9 mouse cellular contexts compared by ENCODE assay signal in genomic region chr11:54214499-54215443, GRCm38 (mm10). TPM values are rescaled to one million over a fixed set of nuclear protein-coding genes. Genes with fewer than 3 reads are reported as not detected.
DNase-seq lines count a peak whose midpoint lies in the region; ATAC-seq and TF ChIP-seq lines count a peak whose summit lies in the region.
"Had no signal": no experiment of that assay in that cellular context is flagged by ENCODE, and none has a peak within 500 bp of the region (broad histone marks: within the 10 kb centered on the region; RNA-seq: fewer than 3 reads in every experiment).

No protein-coding gene starts in this region.

- DNase-seq in cerebellum, adult 2 months = peak; percentile 52 to 73
- DNase-seq in cerebellum, adult 11 months = no peak
- DNase-seq in adrenal gland, postnatal 36 days = peak; percentile 97 to 99
- peak; percentile 85 for DNase-seq in gastrocnemius, postnatal 25 days
- peak; percentile 33 to 43 for DNase-seq in layer of hippocampus, adult 2 months (ENCODE audit: low spot score in 2 of 2)
- peak; percentile 22 for DNase-seq in mesoderm, embryonic 11.5 days (ENCODE audit: low read depth, low spot score)
- peak; percentile 26 for DNase-seq in thymus, postnatal 25 days

- no peak overlapping the region for H3K27ac ChIP-seq in cerebellum, adult 2 months (ENCODE audit: insufficient read depth, low read length)
- no peak overlapping the region; the same call in 1 of the 2 replicates for H3K27ac ChIP-seq in layer of hippocampus, adult 2 months
- no peak overlapping the region for H3K27ac ChIP-seq in intestine, postnatal 0 days (ENCODE audit: low read depth, low read length)
- H3K27ac ChIP-seq: lung, embryonic 15.5 days had no signal

- H3K4me2 ChIP-seq in intestine, postnatal 0 days (replicated peaks; ENCODE audit: low read depth) = no peak overlapping the region
- H3K4me2 ChIP-seq: lung, embryonic 15.5 days had no signal

- TF ChIP-seq CTCF in cerebellum, adult 2 months (IDR thresholded peaks at IDR 0.05; ENCODE audit: borderline replicate concordance, insufficient read depth, low read depth, low read length) = no peak
- no peak for TF ChIP-seq CTCF in layer of hippocampus, adult 2 months (conservative IDR thresholded peaks at IDR 0.05)
- TF ChIP-seq CTCF in intestine, postnatal 0 days (IDR thresholded peaks at IDR 0.05; ENCODE audit: low read depth) = no peak

- H3K4me3 ChIP-seq in cerebellum, adult 2 months (replicated peaks; ENCODE audit: insufficient read depth, low read depth, low read length) = no peak overlapping the region
- H3K4me3 ChIP-seq in layer of hippocampus, adult 2 months = no peak overlapping the region
- H3K4me3 ChIP-seq in intestine, postnatal 0 days (ENCODE audit: low read depth, low read length) = no peak overlapping the region
- H3K4me3 ChIP-seq: lung, embryonic 15.5 days had no signal

- H3K9ac ChIP-seq in intestine, postnatal 0 days (ENCODE audit: low read depth, low read length) = no peak overlapping the region
- H3K9ac ChIP-seq: lung, embryonic 15.5 days had no signal

- no peaks in the 10 kb centered on the region for H3K9me3 ChIP-seq in intestine, postnatal 0 days (ENCODE audit: control insufficient read depth)
- H3K9me3 ChIP-seq: lung, embryonic 15.5 days had no signal

- ATAC-seq in intestine, postnatal 0 days = no peak

- peaks cover 16% of the 10 kb centered on the region; the same call in 1 of the 2 replicates for H3K4me1 ChIP-seq in cerebellum, adult 2 months (ENCODE audit: control insufficient read depth, insufficient read depth, low read length)
- no peaks in the 10 kb centered on the region for H3K4me1 ChIP-seq in intestine, postnatal 0 days (replicated peaks; ENCODE audit: control insufficient read depth, insufficient read depth, low read length)
- H3K4me1 ChIP-seq: lung, embryonic 15.5 days had no signal

- no peaks in the 10 kb centered on the region for H3K36me3 ChIP-seq in intestine, postnatal 0 days (ENCODE audit: control insufficient read depth, insufficient read depth)
- H3K36me3 ChIP-seq: lung, embryonic 15.5 days had no signal

- 68% methylated on average over 9 of the region's 9 CpGs for WGBS in cerebellum, adult 2 months
- WGBS in intestine, postnatal 0 days = 73% methylated on average over 9 of the region's 9 CpGs

- H3K27me3 ChIP-seq in cerebellum, adult 2 months (ENCODE audit: control insufficient read depth, insufficient read depth, low read length) = no peaks in the 10 kb centered on the region
- H3K27me3 ChIP-seq in intestine, postnatal 0 days (replicated peaks; ENCODE audit: control insufficient read depth, insufficient read depth, low read length) = no peaks in the 10 kb centered on the region
- H3K27me3 ChIP-seq: lung, embryonic 15.5 days had no signal

- TF ChIP-seq POLR2A in cerebellum, adult 2 months (IDR thresholded peaks at IDR 0.05; ENCODE audit: borderline replicate concordance, insufficient read depth, low read length) = no peak

RNA-seq across cellular contexts. Expression of gene Csf2, which starts 34.7 kb away (rescaled TPM):
- not detected in 2 replicates for polyA plus RNA-seq in cerebellum, adult 2 months (2012; rRNA removed)
- total RNA-seq in adrenal gland, postnatal 36 days (2021) = not detected
- total RNA-seq in gastrocnemius, postnatal 25 days (2021) = not detected
- total RNA-seq in layer of hippocampus, adult 2 months (2021) = not detected
- polyA plus RNA-seq in intestine, postnatal 0 days (2015; fragmentation: Nextera tagmentation; extraction: Ambion mirVana) = 0.71 and 1.3 TPM in 2 replicates

RNA-seq across cellular contexts. Expression of gene Il3, which starts 52.3 kb away (rescaled TPM):
- polyA plus RNA-seq in cerebellum, adult 2 months (2012; rRNA removed) = not detected in 2 replicates
- not detected for total RNA-seq in adrenal gland, postnatal 36 days (2021)
- total RNA-seq in gastrocnemius, postnatal 25 days (2021) = not detected
- total RNA-seq in layer of hippocampus, adult 2 months (2021) = not detected
- polyA plus RNA-seq in intestine, postnatal 0 days (2015; fragmentation: Nextera tagmentation; extraction: Ambion mirVana) = not detected in 2 replicates
- polyA plus RNA-seq: lung, embryonic 15.5 days had no signal
